Mouse (Mus musculus): ENCODE measurements at regions not wholly inside any gene's neighbourhood (a gene's known extent, or its start where the extent isn't known, plus 50 kb on each side); places are given as distances from the start of the nearest gene placed in this dataset.

DNA sequence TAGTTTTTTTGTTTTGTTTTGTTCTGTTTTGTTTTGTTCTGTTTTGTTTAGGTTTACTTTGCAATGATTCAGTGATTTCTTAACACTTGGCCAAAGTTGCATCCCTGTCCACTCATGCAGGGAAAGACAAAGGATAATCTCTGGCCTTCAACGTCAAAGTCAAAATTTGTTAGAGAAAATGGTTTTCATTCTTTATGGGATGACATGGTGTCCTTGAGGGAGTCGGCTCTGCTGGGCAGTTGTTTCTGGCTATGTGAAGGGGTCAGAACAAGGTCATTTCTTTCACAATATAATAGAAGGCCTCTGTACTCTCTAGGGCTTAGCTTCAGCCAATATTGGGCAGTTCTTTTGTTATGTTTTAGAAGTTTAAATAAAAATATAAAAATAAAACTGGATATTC lies 184.1 kb upstream of the Wdfy3 start:
- TF ChIP-seq ZNF384 (IDR thresholded peaks at IDR 0.05; ENCODE audit: low read depth, low read length) = no peak
- no peak for TF ChIP-seq HCFC1 (IDR thresholded peaks at IDR 0.05; ENCODE audit: borderline replicate concordance, insufficient read depth, low read length)
- no peak for TF ChIP-seq CHD2 (IDR thresholded peaks at IDR 0.05; ENCODE audit: low read depth, low read length)
- TF ChIP-seq ZC3H11A (IDR thresholded peaks at IDR 0.05; ENCODE audit: borderline replicate concordance, low read depth, low read length) = no peak
- TF ChIP-seq MAFK (IDR thresholded peaks at IDR 0.05; ENCODE audit: insufficient read depth, low read depth, low read length) = no peak
